Mouse (Mus musculus): ENCODE data around the gene Mup4.
A peak's percentile ranks its signal among the peaks of the same experiment; 100 is the strongest.
"Not testable (repeated sequence)": the region's sequence is repeated elsewhere in the genome, so short reads cannot be mapped to it uniquely, and the experiment has no call there.

Gene Mup4

GRCm38 (mm10) chr4:59960610-59961009 lies at the start of gene Mup4:
Mup4 (minus strand) TSS chr4:59960710.
- DNase-seq = no peak

- DNase-seq = not testable (repeated sequence)
Measured at GRCm38 (mm10) chr4:59997894-59998293, 37.4 kb upstream of the Mup4 start.

DNA sequence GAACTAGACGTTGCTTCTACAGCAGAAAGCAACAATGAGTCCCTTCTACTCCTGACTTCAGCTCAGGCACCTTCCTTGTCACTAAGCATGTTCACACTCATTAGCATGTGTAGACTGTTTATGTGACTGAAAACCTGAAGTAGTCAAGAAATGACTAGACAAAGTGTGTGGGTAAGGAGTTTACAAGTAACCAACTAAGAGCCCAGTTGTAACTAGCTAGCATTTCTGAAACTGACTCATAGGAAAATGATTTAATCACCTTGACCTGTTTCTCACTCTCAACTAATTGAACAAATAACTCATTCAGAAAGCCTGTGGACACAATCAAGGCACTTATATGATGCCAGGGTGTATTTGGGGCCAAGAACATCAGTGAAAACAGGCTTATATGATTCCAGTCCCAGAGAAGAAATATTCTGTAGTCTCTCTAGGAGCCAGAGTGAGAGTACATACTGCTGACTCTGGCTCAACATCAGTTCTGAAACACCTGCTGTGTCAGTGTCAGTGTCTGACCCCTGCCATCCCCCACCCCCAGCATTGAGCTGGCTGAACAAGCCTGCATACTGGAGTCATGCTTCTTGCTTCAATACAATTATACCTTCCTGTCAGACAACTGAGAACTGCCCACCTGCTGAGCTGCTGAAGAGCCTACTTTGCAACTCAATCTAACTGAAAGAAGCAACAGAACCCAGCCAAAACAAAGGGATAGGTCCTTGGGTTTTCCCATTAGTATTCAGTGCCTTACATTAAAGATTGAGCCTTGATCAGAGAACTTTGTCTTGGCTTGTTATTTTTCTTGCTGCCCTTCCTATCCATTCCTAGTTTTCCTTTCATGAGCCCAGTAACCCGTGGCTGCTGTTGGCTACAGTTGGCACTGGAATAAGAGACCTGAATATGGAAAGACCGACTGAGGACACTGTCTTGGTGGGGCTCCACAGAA lies 3.2 kb upstream of the Mup4 start, which contains the start of gene Mup6:
Gene Mup6, plus strand, starts transcription at position 890 of the 940 bp plus-strand sequence.
- no peak for DNase-seq

DNA sequence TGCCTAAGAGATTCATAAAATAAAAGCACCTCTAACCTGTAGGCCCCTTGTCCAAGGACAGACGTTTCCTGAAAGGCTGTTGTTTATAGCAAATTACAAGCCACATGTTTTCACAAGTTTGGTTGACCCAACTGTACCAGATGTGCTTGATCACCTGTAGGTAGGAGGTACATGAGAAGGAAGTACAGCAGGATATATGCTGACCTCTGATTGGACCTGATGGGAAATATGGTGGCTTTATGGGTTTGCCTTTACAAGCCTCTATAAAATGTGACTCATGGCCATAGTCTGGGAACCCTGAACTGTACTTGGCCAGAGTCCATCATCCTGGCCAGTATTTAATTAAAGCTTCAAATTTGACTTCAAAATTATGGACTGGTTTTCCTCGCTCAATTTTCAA lies 23.0 kb downstream of the Mup4 start:
- no peak for DNase-seq

- peak; percentile 33 for DNase-seq
Measured at GRCm38 (mm10) chr4:59932505-59933281, 27.8 kb downstream of the Mup4 start.

- DNase-seq = peak; percentile 83 to 86
Measured at GRCm38 (mm10) chr4:59928347-59928746, 32.2 kb downstream of the Mup4 start.

DNA sequence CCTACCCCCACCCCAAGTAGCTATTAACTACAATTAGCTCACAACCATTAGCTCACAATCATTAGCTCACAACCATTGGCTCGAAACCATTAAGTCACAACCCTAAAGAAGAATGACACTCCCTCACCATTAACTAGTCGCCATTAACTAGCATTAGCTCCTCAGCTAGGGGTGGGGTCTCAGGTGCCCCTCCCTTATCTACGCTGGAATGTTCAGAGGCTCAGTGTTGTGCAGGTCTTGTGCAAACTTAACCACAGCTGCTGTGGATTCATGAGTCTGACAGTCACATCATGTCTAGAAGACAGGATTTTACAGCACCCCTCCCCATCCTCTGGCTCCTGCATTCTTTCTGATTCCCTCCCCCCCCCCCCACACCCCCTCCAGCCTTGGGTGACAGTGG lies 32.8 kb downstream of the Mup4 start:
- no peak for DNase-seq

DNA sequence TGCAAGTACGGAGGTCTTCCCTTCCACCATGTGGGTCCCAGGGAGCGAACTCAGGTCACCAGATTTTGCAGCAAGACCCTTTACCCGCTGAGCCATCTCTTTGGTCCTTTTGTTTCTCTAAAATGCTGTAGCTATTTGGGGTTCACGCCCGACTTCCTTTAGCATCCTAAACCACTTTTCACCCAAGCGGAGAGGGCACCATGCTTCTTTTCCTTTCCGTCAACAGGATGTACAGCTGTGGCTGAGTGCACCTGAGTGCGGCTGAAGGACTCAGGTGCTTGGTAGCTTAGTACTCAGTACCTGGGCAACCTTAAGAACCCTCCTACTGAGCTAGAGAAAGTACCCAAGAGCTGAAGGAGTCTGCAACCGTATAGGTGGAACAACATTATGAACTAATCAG lies 35.4 kb downstream of the Mup4 start:
- DNase-seq = peak; percentile 49 to 61

DNA sequence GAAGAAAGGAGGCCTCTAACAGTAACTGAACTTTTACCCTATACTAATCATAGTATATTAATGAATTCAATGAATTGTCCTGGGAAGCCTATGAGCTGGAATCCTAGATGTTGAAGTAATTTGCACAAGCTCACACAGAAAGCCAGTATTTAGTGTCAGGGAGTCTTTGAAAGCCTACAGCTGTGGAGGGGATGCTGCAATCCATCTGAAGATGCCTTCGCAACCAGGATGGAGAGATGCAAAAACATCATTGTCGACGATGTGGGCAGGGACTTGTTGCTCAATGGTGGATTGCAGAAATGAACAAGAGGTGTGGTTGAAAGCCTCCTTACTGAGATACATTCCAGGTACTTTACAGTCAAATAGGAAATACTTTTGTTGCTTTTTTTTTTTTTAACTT lies 42.5 kb downstream of the Mup4 start:
- DNase-seq = no peak

DNA sequence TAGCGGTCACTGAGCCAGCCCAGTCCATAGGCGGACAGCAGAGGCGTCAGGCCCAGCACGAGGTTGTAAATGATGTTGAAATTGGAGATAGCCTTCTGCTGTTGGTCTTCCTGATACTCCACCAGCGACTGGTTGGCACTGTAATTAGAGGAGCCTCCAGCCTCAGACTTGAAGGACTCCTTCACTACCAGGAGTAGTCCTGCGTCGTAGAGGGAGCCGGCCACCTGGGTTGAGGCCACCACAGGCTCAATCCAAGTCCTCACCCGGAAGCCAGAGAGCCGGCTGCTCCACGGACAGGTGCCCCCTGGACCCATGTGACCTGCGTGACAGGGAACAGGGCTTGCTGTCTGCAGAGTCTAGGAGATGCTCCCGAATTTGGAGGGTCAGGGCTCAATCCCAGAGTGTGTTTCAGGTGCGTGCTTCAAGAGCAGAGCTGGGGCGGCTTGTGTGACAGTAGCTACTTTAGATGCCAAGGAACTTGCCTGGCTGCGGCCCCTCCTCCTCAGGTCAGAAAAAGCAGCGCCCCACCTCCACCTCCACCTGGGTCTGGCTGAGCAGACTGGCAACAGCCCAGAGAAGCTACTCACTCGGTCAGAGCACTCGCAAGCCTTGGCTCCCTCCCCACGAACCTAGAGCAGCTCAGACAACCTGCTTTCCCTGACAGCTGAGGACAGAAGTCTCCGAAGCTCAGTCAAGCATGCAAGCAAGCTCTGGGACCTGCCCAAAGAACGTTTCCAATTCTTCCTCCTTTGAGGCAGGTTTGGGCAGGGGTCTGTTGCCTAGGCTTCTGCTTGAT lies 45.7 kb downstream of the Mup4 start, which contains the start of gene Slc46a2:
Gene Slc46a2, minus strand, starts transcription at position 449 of the 796 bp plus-strand sequence.
- no peak for DNase-seq

DNA sequence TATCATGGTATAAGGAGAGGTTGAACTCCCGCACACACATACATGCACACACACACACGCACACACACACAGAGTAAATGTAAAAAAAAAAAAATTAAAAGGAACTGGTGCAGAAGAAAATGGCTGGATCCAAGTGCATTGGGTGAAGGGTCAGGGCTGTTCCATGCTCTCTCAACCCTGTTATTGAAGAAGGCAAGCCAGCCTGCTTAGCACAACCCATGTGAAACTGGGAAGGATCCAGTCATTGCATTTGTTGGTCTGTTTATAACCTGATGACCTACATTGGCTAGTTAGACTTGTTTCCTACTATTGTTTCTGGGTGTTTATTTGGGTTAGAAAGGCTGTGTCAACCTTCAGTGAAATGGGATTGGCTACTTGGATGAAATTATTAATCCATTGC lies 51.7 kb downstream of the Mup4 start:
- DNase-seq = no peak

GRCm38 (mm10) chr4:59907657-59908230 lies 52.8 kb downstream of the Mup4 start:
- no peak for DNase-seq

DNA sequence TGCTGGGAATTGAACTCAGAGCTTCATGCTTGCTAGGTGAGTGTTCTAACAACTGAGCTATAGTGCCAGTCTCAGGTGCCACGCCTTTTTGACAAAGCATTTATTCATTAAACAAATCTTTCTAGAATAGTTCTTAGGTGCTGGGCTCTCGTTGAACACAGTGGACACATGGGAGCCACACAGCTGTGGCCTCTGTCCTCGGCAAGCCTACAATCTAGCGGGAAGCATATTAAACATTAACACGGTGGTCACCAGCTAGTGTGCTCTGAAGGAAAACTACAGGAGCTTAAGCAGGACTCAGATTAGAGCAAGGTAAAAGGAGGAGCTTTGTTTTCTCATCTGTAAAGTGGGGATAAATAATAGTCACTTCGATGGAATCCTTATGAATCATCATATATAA lies 53.4 kb downstream of the Mup4 start:
- no peak for DNase-seq

All from B cell, adult 2 months (primary cell).